8 mouse cellular contexts compared by ENCODE assay signal in the genomic region with DNA sequence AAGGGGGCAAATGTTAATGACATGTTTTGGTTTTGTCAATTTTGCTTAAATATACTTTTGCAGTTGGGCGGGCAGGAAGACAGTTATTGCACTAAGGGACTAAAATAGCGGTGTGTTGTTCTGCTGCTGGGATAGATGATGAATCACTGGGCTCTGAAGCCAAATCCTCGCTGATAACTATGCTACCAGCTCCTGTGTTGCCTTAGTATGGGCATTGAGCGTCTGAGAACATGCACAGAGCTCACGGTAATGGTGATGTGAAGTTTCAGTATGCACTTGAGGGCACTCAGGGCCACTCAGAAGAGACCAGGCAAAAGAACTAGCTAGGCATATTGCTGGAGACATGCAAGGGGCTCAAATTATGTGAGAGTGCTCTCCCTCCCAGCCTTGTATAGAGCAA.
DNase-seq lines count a peak whose midpoint lies in the region; ATAC-seq lines count a peak whose summit lies in the region.

No protein-coding gene starts in this region.

- H3K27ac ChIP-seq in midbrain, embryonic 11.5 days (ENCODE audit: low read depth, low read length): no peak overlapping the region

- H3K4me3 ChIP-seq in midbrain, embryonic 11.5 days (ENCODE audit: low read depth, low read length): no peak overlapping the region

- no peaks in the 10 kb centered on the region for H3K9me3 ChIP-seq in midbrain, embryonic 11.5 days (ENCODE audit: control insufficient read depth, low read length)

- no peaks in the 10 kb centered on the region for H3K27me3 ChIP-seq in midbrain, embryonic 11.5 days (ENCODE audit: control insufficient read depth, insufficient read depth, low read length)

- 0 out of 2 replicates have a peak overlapping the region, but pooled peaks have one; percentile 28 for H3K9ac ChIP-seq in midbrain, embryonic 11.5 days (ENCODE audit: low read length)

- ATAC-seq in erythroblast, adult 5-6 weeks (replicated peaks; ENCODE audit: low FRiP score, poor library complexity, severe bottlenecking): peak; percentile 32; the same call in 1 of the 2 replicates
- ATAC-seq in midbrain, embryonic 11.5 days (ENCODE audit: low FRiP score): no peak

- H3K4me2 ChIP-seq in midbrain, embryonic 11.5 days: peak overlapping the region; percentile 93

- H3K4me1 ChIP-seq in midbrain, embryonic 11.5 days (ENCODE audit: control insufficient read depth, insufficient read depth, low read length): 0 out of 2 replicates have a peak, but pooled peaks cover 2% of the 10 kb centered on the region

- 67% methylated on average over 5 of the region's 5 CpGs for WGBS in midbrain, embryonic 11.5 days

- H3K36me3 ChIP-seq in midbrain, embryonic 11.5 days (ENCODE audit: control insufficient read depth, insufficient read depth, low read length): no peaks in the 10 kb centered on the region

- intact Hi-C loops in left cerebral cortex, postnatal 10 days (cut with DNase I): loop anchor here (10.0 kb wide), 1 partner anchor 296 kb away; no protein-coding TSS in a partner anchor

- DNase-seq in cerebellum, adult 18-20 months: peak; percentile 43 to 48
- DNase-seq in cerebellum, postnatal 10 days: no peak
- DNase-seq in 416B (ENCODE audit: low read depth): peak; percentile 61
- peak; percentile 64 for DNase-seq in induced T-regulatory cell, adult 2 months (ENCODE audit: low read depth)
- peak; percentile 86 for DNase-seq in midbrain, embryonic 11.5 days (ENCODE audit: low spot score, missing footprints)
- DNase-seq in c-Kit-positive CD71-positive TER-119-positive erythroid progenitor cells, embryonic 14.5 days (ENCODE audit: low spot score): no peak
- no peak for DNase-seq in left cerebral cortex, postnatal 10 days (ENCODE audit: extremely low spot score in 1 of 2, low spot score in 2 of 2)

Comparison
In these comparisons a context has a peak if more than half of its experiments do, and no peak if none do; other contexts are left out.
1. DNase-seq: peak in cerebellum, adult 18-20 months (2 of 2), 416B (single experiment), induced T-regulatory cell, adult 2 months (single experiment) and midbrain, embryonic 11.5 days (single experiment); none in cerebellum, postnatal 10 days (0 of 2), c-Kit-positive CD71-positive TER-119-positive erythroid progenitor cells, embryonic 14.5 days (single experiment) and left cerebral cortex, postnatal 10 days (0 of 2).